Mouse (Mus musculus): Measurements from ENCODE around the gene Cdcp2.
"Not testable (repeated sequence)": the region's sequence is repeated elsewhere in the genome, so short reads cannot be mapped to it uniquely, and the experiment has no call there.

The Cdcp2 gene

GRCm38 (mm10) chr4:107094484-107095187 lies 2.1 kb upstream of the Cdcp2 start:
- DNase-seq (ENCODE audit: low read depth), result no peak

- DNase-seq (ENCODE audit: low read depth), result peak; percentile 31
These were observed 648 bp upstream of the Cdcp2 start for GRCm38 (mm10) chr4:107096043-107096442.

DNA sequence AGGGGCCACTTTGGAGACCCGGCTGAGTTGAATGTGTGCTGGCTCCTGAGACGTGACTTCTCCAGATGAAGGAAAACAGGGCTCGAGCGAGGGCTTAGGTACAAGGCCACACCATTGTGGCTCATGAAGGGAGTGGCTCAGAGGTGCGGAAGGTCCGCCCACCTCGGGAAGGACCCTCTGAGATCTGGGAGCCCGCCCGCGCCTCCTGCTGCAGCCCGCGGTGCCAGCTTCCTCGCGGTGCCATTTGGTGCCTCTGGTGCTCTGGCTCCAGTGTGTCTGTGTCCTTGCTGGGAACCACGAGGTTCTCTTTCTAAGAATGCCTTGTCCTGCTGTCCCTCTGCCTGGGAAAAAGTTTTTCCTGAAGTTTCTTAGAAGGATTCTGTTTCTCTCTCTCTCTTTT lies 1.2 kb downstream of the Cdcp2 start:
- DNase-seq (ENCODE audit: low read depth), result no peak

DNA sequence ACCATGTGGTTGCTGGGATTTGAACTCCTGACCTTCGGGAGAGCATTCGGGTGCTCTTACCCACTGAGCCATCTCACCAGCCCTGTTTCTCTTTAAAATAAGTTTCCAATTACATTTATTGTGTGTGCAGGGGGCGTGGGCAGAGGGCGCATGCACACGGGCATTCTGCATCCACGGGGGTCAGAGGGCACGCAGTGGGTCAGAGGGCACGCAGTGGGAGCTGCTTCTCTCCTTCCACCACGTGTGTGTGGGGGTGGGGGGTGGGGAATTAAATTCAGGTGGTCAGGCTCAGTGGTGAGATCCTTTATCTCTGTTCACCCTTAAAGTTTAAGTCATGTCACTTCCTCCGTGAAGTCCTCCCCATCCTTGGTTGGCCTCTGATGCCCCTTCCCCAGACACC lies 1.7 kb downstream of the Cdcp2 start:
- DNase-seq (ENCODE audit: low read depth), result no peak

DNA sequence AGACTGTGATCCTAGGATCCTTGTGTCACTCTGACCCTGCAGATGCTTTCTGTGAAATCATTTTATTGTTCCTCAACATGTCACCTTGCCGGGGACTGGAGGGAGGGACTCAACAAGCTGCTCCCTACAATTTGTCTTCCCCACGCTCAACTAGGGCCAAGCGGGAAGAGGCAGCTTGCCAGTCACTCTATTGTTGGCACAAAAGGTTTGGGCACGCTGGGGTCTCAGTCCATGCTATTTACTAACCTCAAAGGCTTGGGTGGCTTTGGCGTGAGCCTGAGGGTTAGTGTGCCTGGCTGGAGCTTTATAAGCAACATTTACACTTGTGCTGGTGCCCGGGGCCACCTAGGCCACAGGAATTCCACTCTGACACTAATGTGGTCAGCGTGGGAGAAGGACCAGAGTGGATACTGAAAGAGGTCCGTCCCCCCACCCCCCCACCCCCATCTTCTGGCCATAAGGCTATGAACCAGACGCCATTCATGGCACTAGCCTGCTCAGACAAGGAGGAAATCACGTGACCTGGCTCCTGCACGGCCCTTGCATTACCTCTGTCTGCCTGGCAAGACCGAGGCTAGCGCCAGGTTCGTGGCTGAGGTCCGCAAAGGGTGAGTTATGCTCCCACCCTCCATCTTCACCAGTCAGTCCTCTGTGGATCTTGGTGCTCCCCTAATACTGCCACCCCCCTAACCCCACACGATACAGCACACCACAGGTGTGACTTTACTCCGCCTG lies 2.3 kb downstream of the Cdcp2 start:
- no peak for DNase-seq (ENCODE audit: low read depth)

- no peak for DNase-seq (ENCODE audit: low read depth)
These were observed 5.5 kb downstream of the Cdcp2 start for GRCm38 (mm10) chr4:107102220-107102619.

- no peak for DNase-seq (ENCODE audit: low read depth)
These were observed 10.1 kb downstream of the Cdcp2 start for GRCm38 (mm10) chr4:107106777-107107176.

GRCm38 (mm10) chr4:107108291-107108731 lies 11.6 kb downstream of the Cdcp2 start:
- DNase-seq (ENCODE audit: low read depth), result no peak

DNA sequence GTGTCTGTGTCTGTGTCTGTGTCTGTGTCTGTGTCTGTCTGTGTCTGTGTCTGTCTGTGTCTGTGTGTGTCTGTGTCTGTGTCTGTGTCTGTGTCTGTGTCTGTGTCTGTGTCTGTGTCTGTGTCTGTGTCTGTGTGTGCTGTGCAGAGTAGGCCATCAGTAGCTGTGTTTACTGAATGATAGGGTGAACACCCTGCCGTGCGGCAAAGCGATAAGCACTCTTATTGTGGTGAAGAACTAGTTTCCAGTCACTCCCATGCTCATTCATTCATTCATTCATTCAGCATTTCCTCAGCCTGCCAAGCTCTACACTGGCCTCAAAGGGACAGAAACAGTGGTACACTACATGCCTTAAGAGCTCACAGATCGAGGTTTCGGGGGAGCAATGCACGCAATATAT lies 12.5 kb downstream of the Cdcp2 start:
- not testable (repeated sequence) for DNase-seq (ENCODE audit: low read depth)

DNA sequence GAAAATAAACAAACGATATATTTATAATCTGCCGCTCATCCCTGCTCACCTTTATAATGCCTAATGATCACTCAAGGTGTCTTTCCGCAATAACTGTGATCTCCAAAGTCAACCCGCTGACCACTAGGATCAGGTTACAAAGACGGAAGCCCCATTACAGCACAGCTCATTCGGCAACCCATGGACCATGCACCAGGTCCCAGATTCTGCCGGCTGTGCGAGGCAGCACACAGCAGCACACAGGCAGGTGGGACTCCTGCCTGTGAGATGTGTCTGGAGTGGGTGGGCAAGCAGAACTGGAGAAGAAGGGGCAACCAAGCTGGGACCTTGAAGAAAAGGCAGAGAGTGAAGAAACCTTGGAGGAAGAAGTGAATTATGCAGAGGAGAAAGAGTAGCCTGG lies 17.6 kb downstream of the Cdcp2 start:
- no peak for DNase-seq (ENCODE audit: low read depth)

DNA sequence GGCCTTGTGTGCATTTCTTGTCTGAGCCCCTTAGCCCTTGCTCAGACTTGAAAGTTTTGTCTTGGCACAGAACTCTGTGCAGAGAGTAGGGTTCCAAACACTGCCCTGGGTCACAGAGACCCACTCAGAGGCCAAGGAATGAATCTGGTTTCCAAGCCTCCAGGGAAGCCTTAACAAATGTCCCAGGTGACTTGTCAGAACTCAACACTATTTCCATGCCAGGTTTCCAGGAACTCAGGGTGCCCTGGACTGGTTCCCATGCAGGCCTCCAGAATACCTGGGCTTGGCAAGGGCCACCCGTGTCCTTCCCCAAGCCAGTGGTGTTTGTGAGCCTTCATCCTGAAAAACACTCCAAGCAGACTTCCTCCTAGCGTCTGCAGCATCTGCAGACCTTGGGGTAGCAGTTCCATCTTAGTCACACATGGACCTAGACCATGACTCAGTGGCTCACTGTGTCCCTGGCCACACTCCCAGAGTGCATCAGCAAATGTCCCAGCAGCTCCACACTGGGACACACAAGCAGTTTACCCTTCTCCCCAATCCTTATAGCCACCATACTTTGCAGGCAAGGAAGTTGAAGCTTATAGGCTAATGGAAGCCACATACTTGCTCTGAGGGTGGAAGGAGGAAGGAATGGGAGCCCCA lies 21.2 kb downstream of the Cdcp2 start:
- no peak for DNase-seq (ENCODE audit: low read depth)

DNA sequence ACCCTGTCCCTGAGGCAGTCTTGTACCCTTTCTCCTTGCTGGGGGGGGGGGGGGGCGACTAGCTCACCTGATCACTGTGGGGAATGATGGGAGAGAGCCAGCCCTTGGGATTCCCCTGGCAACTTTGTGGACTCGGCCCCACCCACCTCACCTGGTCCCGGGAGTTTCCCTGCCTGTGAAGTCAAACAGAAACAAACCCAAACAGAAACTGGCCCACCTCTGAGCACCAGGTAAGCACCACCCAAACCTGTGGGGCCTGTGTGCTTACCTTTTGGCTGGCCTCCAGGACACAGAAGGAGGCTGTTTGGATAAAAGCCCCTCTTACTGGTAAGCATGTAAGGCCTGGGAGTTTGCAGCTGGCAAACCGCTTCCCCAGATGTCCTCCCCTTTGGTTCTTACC lies 22.4 kb downstream of the Cdcp2 start:
- DNase-seq (ENCODE audit: low read depth), result no peak

GRCm38 (mm10) chr4:107120676-107121075 lies 24.0 kb downstream of the Cdcp2 start:
- no peak for DNase-seq (ENCODE audit: low read depth)

DNA sequence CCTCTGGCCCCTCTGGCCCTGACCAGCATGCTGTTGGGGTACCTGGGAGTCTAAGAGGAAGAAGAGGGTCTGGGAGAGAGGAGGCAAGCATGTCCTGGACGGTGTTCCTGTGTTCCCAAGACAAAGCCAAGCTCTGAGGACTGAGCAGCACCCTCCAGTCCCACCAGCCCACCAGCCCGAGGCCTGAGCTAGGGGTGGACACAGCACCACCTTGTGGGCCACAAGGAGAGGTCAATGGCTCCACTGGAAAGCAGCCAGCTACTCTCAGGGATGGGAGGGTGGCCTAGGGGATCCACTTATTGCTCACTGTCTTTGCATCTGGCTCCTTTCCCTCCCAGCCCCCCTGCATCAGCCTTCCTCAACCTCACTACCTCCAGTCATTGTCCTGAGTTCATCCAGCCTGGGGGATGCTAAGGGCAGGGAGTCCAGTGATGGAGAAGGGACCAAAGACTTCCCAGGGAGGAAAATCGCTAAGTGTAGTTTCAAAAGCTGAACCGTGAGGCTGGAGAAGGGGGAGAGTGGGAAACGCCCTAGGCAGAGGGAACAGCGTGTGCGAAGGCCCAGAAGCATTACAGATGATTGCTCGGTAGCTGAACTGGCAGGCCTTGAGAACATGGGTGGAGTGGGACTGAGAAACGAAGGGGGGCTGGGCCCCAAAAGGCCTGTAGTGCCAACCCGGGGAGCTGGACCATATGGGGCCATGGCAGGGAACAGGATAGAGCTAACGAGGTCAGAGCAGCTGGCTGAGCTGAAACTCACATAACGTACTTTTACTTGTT lies 24.7 kb downstream of the Cdcp2 start:
- DNase-seq (ENCODE audit: low read depth), result no peak

GRCm38 (mm10) chr4:107124376-107124775 lies 27.7 kb downstream of the Cdcp2 start:
- DNase-seq (ENCODE audit: low read depth), result no peak

DNA sequence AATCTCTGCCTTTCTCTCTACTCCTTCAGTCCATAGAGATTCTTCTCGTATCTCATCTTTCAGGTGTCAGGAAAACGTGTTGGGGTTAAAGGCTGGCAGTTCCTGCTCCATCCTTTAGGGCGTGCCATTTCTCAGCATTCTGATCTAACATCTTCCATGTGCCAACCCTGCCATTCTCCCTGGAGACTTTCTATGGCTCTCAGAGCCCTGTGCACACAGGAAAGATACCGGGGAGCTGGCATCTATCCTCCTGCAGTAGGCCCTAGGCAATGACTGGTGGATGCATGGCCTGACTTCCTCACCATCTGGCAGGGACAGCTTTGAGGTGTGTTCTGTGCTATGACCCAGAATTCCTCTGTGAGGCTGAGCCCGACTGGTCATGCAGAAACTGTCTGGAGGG lies 28.4 kb downstream of the Cdcp2 start:
- no peak for DNase-seq (ENCODE audit: low read depth)

- DNase-seq (ENCODE audit: low read depth), result no peak
These were observed 29.7 kb downstream of the Cdcp2 start for GRCm38 (mm10) chr4:107126389-107126788.

DNA sequence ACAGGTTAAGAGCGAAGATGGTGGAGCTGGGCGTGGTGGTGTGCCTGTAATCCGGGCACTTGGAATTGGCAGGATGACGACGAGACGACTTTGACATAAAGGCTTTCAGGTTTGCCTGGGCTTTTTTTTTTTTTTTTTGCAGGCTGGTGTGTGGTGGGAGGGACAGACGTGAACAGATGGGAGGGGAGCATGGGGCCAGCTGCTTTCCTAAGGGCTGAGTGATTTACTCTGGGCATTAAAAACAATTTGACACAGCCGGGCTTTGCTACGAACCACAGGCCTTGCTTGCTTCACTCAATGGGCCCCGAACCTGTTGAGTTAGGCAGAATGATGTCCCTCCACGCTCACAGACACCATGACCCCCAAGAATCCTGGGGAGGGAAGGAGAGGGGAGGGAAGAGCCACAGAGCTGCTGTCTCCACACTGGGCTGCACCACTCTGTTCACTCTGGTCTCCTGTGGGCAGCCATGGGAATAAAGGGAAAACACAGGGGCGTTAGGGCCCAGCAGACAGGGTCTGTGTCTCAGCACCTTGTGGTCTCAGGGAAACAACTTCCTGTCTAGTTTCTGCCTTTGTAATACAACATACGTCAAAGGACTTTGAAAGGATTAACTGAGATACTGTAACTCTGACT lies 30.3 kb downstream of the Cdcp2 start:
- no peak for DNase-seq (ENCODE audit: low read depth)

- DNase-seq (ENCODE audit: low read depth), result no peak
These were observed 31.4 kb downstream of the Cdcp2 start for GRCm38 (mm10) chr4:107127901-107128669.

GRCm38 (mm10) chr4:107129373-107129772 lies 32.7 kb downstream of the Cdcp2 start:
- no peak for DNase-seq (ENCODE audit: low read depth)

DNA sequence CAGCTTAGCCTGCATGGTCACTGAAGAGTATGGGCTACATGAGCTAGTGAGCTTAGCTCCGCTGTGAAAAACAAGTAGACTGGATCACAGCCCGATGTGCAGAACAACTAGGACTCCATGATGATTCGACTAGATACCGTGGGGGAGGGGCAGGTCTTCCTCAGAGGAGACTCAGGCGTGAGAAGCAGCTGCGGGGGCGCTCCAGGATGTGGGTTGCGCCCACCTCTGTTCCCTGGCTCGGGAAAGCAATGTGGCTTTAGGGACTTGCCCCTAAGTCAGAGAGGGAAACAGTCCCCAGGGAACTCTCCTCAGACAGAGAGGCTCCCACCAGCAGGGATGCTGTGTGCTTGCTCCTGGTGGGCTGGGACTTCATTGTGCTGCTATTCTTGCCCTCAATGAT lies 33.8 kb downstream of the Cdcp2 start:
- DNase-seq (ENCODE audit: low read depth), result peak; percentile 23

Data from c-Kit-positive CD71-negative TER-119-negative erythroid progenitor cells, embryonic 14.5 days (primary cell).